Mouse (Mus musculus) lung, embryonic 14.5 days (tissue): Measurements from ENCODE around the gene Chd5. TPM values are rescaled to one million over a fixed set of nuclear protein-coding genes. Genes with fewer than 3 reads are reported as not detected.

Experiments used
- ATAC-seq: fragments of 200-750 bp; cut with Nextera tagmentation; 2 replicates; pipeline ENCODE4 v1.8.0; 2017; ENCODE audit warnings: mild to moderate bottlenecking, moderate TSS enrichment, moderate library complexity; ENCODE audit not compliant: insufficient read depth
- DNase-seq: peaks from one replicate; pipeline ENCODE4 v3.0.0-alpha.2; 2015
- H3K27ac ChIP-seq: fragments of 300-500 bp; sonication (generic); 2 replicates; pipeline ENCODE4 v1.5.1; 2014; ENCODE audit warnings: low read depth, mild to moderate bottlenecking, moderate library complexity
- H3K27me3 ChIP-seq: fragments of 300-500 bp; sonication (generic); 2 replicates; pipeline ENCODE4 v1.6.1; 2014; ENCODE audit warnings: low read length, control low read depth; ENCODE audit not compliant: insufficient read depth
- H3K36me3 ChIP-seq: fragments of 300-500 bp; sonication (generic); 2 replicates; pipeline ENCODE4 v1.6.1; 2014; ENCODE audit warnings: control low read depth; ENCODE audit not compliant: insufficient read depth
- H3K4me1 ChIP-seq: fragments of 300-500 bp; sonication (generic); 2 replicates; pipeline ENCODE4 v1.6.1; 2014; ENCODE audit warnings: antibody characterized with exemption, control low read depth; ENCODE audit not compliant: insufficient read depth
- H3K4me2 ChIP-seq: fragments of 300-500 bp; sonication (generic); 2 replicates; pipeline ENCODE4 v1.6.1; 2014; ENCODE audit warnings: mild to moderate bottlenecking
- H3K4me3 ChIP-seq: fragments of 300-500 bp; sonication (generic); 2 replicates; pipeline ENCODE4 v1.5.1; 2014; ENCODE audit warnings: low read depth, low read length
- H3K9ac ChIP-seq: fragments of 300-500 bp; sonication (generic); 2 replicates; pipeline ENCODE4 v1.6.1; 2014
- H3K9me3 ChIP-seq: fragments of 300-500 bp; sonication (generic); 2 replicates; pipeline ENCODE4 v1.6.1; 2016; ENCODE audit warnings: low read depth, low read length, control low read depth
- CTCF ChIP-seq: IDR thresholded peaks from 2 replicates; pipeline ENCODE4 v1.5.1; 2016; ENCODE audit warnings: antibody characterized with exemption, low read depth
- WGBS: fragments of 180-500 bp; shearing (Covaris S2); extraction: QIAGEN DNeasy Blood & Tissue Kit; methylation state at CpG from one replicate; pipeline ENCODE4 v1.1.7; 2014; 5-methylcytosine and 5-hydroxymethylcytosine counted together
- polyA plus RNA-seq: library from polyadenylated mRNA; unstranded; fragments of >200 nt; fragmentation: Nextera tagmentation; extraction: Ambion mirVana; gene quantifications from 2 replicates; pipeline ENCODE4 v1.2.1, GENCODE M21; 2014

The Chd5 gene
- polyA plus RNA-seq, 1 experiment from 2014 or later = 0.07 TPM

DNA sequence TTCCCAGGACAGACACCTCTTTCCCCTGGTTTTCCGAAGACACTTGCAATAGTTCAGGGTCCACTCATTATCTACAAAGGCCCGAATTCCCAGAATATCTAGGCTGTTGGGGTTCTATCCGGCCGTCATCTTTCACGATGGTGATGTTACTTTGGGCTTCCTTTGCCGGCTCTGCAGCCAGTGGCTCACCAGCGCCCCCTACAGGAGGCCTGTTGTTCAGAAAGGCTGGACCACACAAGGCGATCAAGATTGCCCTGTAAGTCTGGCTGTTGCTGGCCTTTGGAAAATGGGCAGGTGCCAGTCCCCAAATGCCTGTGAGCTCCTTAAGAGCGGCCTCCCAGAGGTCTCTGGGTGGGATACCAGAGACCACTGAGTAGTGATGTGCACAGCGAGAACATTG is 96.8 kb downstream of the Chd5 start:
- no peaks in the 10 kb centered on the region for H3K36me3 ChIP-seq
- H3K4me1 ChIP-seq = no peaks in the 10 kb centered on the region
- peak overlapping the region; percentile 39 for H3K4me2 ChIP-seq
- peak; percentile 89 for TF ChIP-seq CTCF
- no peaks in the 10 kb centered on the region for H3K27me3 ChIP-seq
- H3K9ac ChIP-seq = no peak overlapping the region
- peak; percentile 83 for DNase-seq
- H3K4me3 ChIP-seq = no peak overlapping the region; the same call in 1 of the 2 replicates
- H3K9me3 ChIP-seq = no peaks in the 10 kb centered on the region
- 11% methylated on average over 10 of the region's 10 CpGs for WGBS
- ATAC-seq = peak; percentile 32; the same call in 1 of the 2 replicates
- H3K27ac ChIP-seq = no peak overlapping the region

Other genes starting within 250 kb of the Chd5 start
- 0.75 and 0.77 TPM in 2 replicates for gene Tnfrsf25, start 222.7 kb upstream of the Chd5 start, polyA plus RNA-seq
- gene Espn, start 186.3 kb upstream of the Chd5 start, polyA plus RNA-seq = 11.5 and 11.6 TPM in 2 replicates
- 0.18 TPM in 1 of 2 replicates, not detected in the other for gene Hes2, start 179.8 kb upstream of the Chd5 start, polyA plus RNA-seq
- gene Acot7, start 160.5 kb upstream of the Chd5 start, polyA plus RNA-seq = 50.3 and 55.8 TPM in 2 replicates
- gene Gpr153, start 64.4 kb upstream of the Chd5 start, polyA plus RNA-seq = 19.5 and 20.0 TPM in 2 replicates
- not detected in 2 replicates for gene Hes3, start 47.0 kb upstream of the Chd5 start, polyA plus RNA-seq
- gene Icmt, start 41.4 kb upstream of the Chd5 start, polyA plus RNA-seq = 31.2 and 31.8 TPM in 2 replicates
- 0.36 and 0.65 TPM in 2 replicates for gene Rnf207, start 19.7 kb upstream of the Chd5 start, polyA plus RNA-seq
- gene Rpl22, start 12.9 kb upstream of the Chd5 start, polyA plus RNA-seq = 428 and 464 TPM in 2 replicates
- 3.2 and 3.7 TPM in 2 replicates for gene Nphp4, start 138.1 kb downstream of the Chd5 start, polyA plus RNA-seq
- gene Kcnab2, start 139.2 kb downstream of the Chd5 start, polyA plus RNA-seq = 3.6 and 4.3 TPM in 2 replicates